Mouse (Mus musculus) neural tube, embryonic 14.5 days (tissue): ENCODE results near the gene Shisal1. TPM values are rescaled to one million over a fixed set of nuclear protein-coding genes. Genes with fewer than 3 reads are reported as not detected.

Source experiments
- ATAC-seq: fragments of 200-750 bp; cut with Nextera tagmentation; 2 replicates; pipeline ENCODE4 v1.8.0; 2017; ENCODE audit warnings: low read depth, mild to moderate bottlenecking, moderate TSS enrichment, moderate library complexity
- H3K27ac ChIP-seq: fragments of 300-500 bp; sonication (generic); 2 replicates; pipeline ENCODE4 v1.5.1; 2014; ENCODE audit warnings: low read depth, mild to moderate bottlenecking, control low read depth, low read length, moderate library complexity, mixed read lengths
- H3K27me3 ChIP-seq: fragments of 300-500 bp; sonication (generic); 2 replicates; pipeline ENCODE4 v1.6.1; 2014; ENCODE audit warnings: low read length; ENCODE audit not compliant: control insufficient read depth, insufficient read depth
- H3K36me3 ChIP-seq: fragments of 300-500 bp; sonication (generic); 2 replicates; pipeline ENCODE4 v1.6.1; 2014; ENCODE audit warnings: low read length, mixed read lengths; ENCODE audit not compliant: control insufficient read depth, insufficient read depth
- H3K4me1 ChIP-seq: fragments of 300-500 bp; sonication (generic); 2 replicates; pipeline ENCODE4 v1.6.1; 2014; ENCODE audit warnings: low read length; ENCODE audit not compliant: control insufficient read depth, insufficient read depth
- H3K4me2 ChIP-seq: fragments of 300-500 bp; sonication (generic); 2 replicates; pipeline ENCODE4 v1.6.1; 2014; ENCODE audit warnings: mild to moderate bottlenecking, low read depth, low read length, control low read depth
- H3K4me3 ChIP-seq: fragments of 300-500 bp; sonication (generic); 2 replicates; pipeline ENCODE4 v1.5.1; 2014; ENCODE audit warnings: low read depth, low read length, control low read depth, mixed read lengths
- H3K9ac ChIP-seq: fragments of 300-500 bp; sonication (generic); replicated peaks from 2 replicates; pipeline ENCODE4 v1.6.1; 2014; ENCODE audit warnings: low read depth, mild to moderate bottlenecking, control low read depth, low read length, mixed read lengths
- H3K9me3 ChIP-seq: fragments of 300-500 bp; sonication (generic); 2 replicates; pipeline ENCODE4 v1.6.1; 2016; ENCODE audit warnings: low read length; ENCODE audit not compliant: control insufficient read depth
- WGBS: fragments of 180-500 bp; shearing (Covaris S2); extraction: QIAGEN DNeasy Blood & Tissue Kit; methylation state at CpG from one replicate; pipeline ENCODE4 v1.1.7; 2014; 5-methylcytosine and 5-hydroxymethylcytosine counted together
- polyA plus RNA-seq: library from polyadenylated mRNA; unstranded; fragments of >200 nt; fragmentation: Nextera tagmentation; extraction: Ambion mirVana; gene quantifications from 2 replicates; pipeline ENCODE4 v1.2.1, GENCODE M21; 2014

Gene Shisal1
- polyA plus RNA-seq, 1 experiment from 2014 or later: 5.5 TPM

GRCm38 (mm10) chr15:84458983-84459382 is 12.1 kb upstream of the Shisal1 start:
- no peaks in the 10 kb centered on the region for H3K36me3 ChIP-seq
- no peaks in the 10 kb centered on the region for H3K4me1 ChIP-seq
- 68% methylated on average over 6 of the region's 6 CpGs for WGBS
- no peaks in the 10 kb centered on the region for H3K27me3 ChIP-seq
- no peaks in the 10 kb centered on the region for H3K9me3 ChIP-seq
- H3K4me2 ChIP-seq: no peak overlapping the region
- no peak overlapping the region for H3K9ac ChIP-seq
- no peak for ATAC-seq
- H3K27ac ChIP-seq: no peak overlapping the region
- H3K4me3 ChIP-seq: no peak overlapping the region

GRCm38 (mm10) chr15:84455286-84455685 is 8.4 kb upstream of the Shisal1 start:
- no peak for ATAC-seq
- peaks cover 7% of the 10 kb centered on the region for H3K4me1 ChIP-seq
- no peak overlapping the region for H3K4me2 ChIP-seq
- no peak overlapping the region for H3K4me3 ChIP-seq
- WGBS: 97% methylated on average over 6 of the region's 6 CpGs
- no peak overlapping the region for H3K27ac ChIP-seq
- H3K9me3 ChIP-seq: no peaks in the 10 kb centered on the region
- H3K36me3 ChIP-seq: no peaks in the 10 kb centered on the region
- no peak overlapping the region for H3K9ac ChIP-seq
- no peaks in the 10 kb centered on the region for H3K27me3 ChIP-seq

- H3K27ac ChIP-seq: no peak overlapping the region
- H3K9me3 ChIP-seq: no peaks in the 10 kb centered on the region
- no peaks in the 10 kb centered on the region for H3K36me3 ChIP-seq
- no peak overlapping the region for H3K4me3 ChIP-seq
- WGBS: 91% methylated on average over 2 of the region's 2 CpGs
- no peak overlapping the region for H3K4me2 ChIP-seq
- ATAC-seq: no peak
- H3K4me1 ChIP-seq: peaks cover 10% of the 10 kb centered on the region
- H3K9ac ChIP-seq: no peak overlapping the region
- no peaks in the 10 kb centered on the region; the same call in 1 of the 2 replicates for H3K27me3 ChIP-seq
These were observed 6.2 kb upstream of the Shisal1 start for GRCm38 (mm10) chr15:84453091-84453490.

GRCm38 (mm10) chr15:84450441-84451183 is 3.7 kb upstream of the Shisal1 start:
- H3K4me1 ChIP-seq: peaks cover 10% of the 10 kb centered on the region
- no peak overlapping the region for H3K27ac ChIP-seq
- H3K9ac ChIP-seq: peak overlapping the region; percentile 42; the same call in 1 of the 2 replicates
- no peaks in the 10 kb centered on the region; the same call in 1 of the 2 replicates for H3K27me3 ChIP-seq
- no peak overlapping the region for H3K4me3 ChIP-seq
- WGBS: 0% methylated on average over 20 of the region's 21 CpGs
- no peaks in the 10 kb centered on the region for H3K9me3 ChIP-seq
- peak overlapping the region; percentile 35 for H3K4me2 ChIP-seq
- no peaks in the 10 kb centered on the region for H3K36me3 ChIP-seq
- no peak for ATAC-seq

GRCm38 (mm10) chr15:84445812-84446716 is 833 bp downstream of the Shisal1 start:
- peak overlapping the region; percentile 47 for H3K4me3 ChIP-seq
- peak; percentile 49; the same call in 1 of the 2 replicates for ATAC-seq
- no peaks in the 10 kb centered on the region for H3K36me3 ChIP-seq
- no peaks in the 10 kb centered on the region; the same call in 1 of the 2 replicates for H3K27me3 ChIP-seq
- H3K4me2 ChIP-seq: peak overlapping the region; percentile 95
- H3K27ac ChIP-seq: peak overlapping the region; percentile 28; the same call in 1 of the 2 replicates
- peak overlapping the region; percentile 72 for H3K9ac ChIP-seq
- under 1% methylated on average over 82 of the region's 99 CpGs for WGBS
- H3K4me1 ChIP-seq: peaks cover 15% of the 10 kb centered on the region
- no peaks in the 10 kb centered on the region for H3K9me3 ChIP-seq

- H3K9me3 ChIP-seq: no peaks in the 10 kb centered on the region
- H3K4me2 ChIP-seq: peak overlapping the region; percentile 23; the same call in 1 of the 2 replicates
- H3K36me3 ChIP-seq: no peaks in the 10 kb centered on the region
- H3K4me3 ChIP-seq: no peak overlapping the region
- peak overlapping the region; percentile 18; the same call in 1 of the 2 replicates for H3K9ac ChIP-seq
- peaks cover 9% of the 10 kb centered on the region; the same call in 1 of the 2 replicates for H3K4me1 ChIP-seq
- WGBS: 33% methylated on average over 6 of the region's 7 CpGs
- ATAC-seq: no peak
- no peak overlapping the region for H3K27ac ChIP-seq
- no peaks in the 10 kb centered on the region; the same call in 1 of the 2 replicates for H3K27me3 ChIP-seq
These were observed 2.7 kb downstream of the Shisal1 start for GRCm38 (mm10) chr15:84444181-84444580.

- H3K4me2 ChIP-seq: peak overlapping the region; percentile 23; the same call in 1 of the 2 replicates
- H3K4me1 ChIP-seq: peaks cover 9% of the 10 kb centered on the region; the same call in 1 of the 2 replicates
- H3K9me3 ChIP-seq: no peaks in the 10 kb centered on the region
- no peak overlapping the region for H3K4me3 ChIP-seq
- H3K36me3 ChIP-seq: no peaks in the 10 kb centered on the region
- H3K27ac ChIP-seq: no peak overlapping the region
- WGBS: 40% methylated on average over 10 of the region's 10 CpGs
- H3K27me3 ChIP-seq: no peaks in the 10 kb centered on the region; the same call in 1 of the 2 replicates
- no peak for ATAC-seq
- H3K9ac ChIP-seq: peak overlapping the region; percentile 18; the same call in 1 of the 2 replicates
These were observed 3.3 kb downstream of the Shisal1 start for GRCm38 (mm10) chr15:84443631-84444030.

- no peak overlapping the region for H3K4me3 ChIP-seq
- H3K36me3 ChIP-seq: no peaks in the 10 kb centered on the region
- 30% methylated on average over 14 of the region's 14 CpGs for WGBS
- no peak overlapping the region for H3K4me2 ChIP-seq
- ATAC-seq: no peak
- no peak overlapping the region for H3K27ac ChIP-seq
- no peak overlapping the region for H3K9ac ChIP-seq
- H3K9me3 ChIP-seq: no peaks in the 10 kb centered on the region
- H3K4me1 ChIP-seq: peaks cover 9% of the 10 kb centered on the region; the same call in 1 of the 2 replicates
- H3K27me3 ChIP-seq: no peaks in the 10 kb centered on the region; the same call in 1 of the 2 replicates
These were observed 5.1 kb downstream of the Shisal1 start for GRCm38 (mm10) chr15:84441682-84442315.
